Mouse (Mus musculus) T-helper 17 cell (primary cell): ENCODE measurements around the gene Usp49.

Experiments used
- in situ Hi-C, 2 experiments: fragments of 300-600 bp; cut with MboI, MseI; formaldehyde crosslinking; loops; 1 replicate in 1 of 2; 2 replicates in 1 of 2; pipeline ENCODE4 v1.15.1; 2025; ENCODE audit warnings: high pct_unique_total_duplicates in 2 of 2

Usp49 gene

GRCm38 (mm10) chr17:47689894-47690293 is 59.4 kb downstream of the Usp49 start:
- in situ Hi-C loops, result loop anchor here in 1 of 2 experiments (5.0 kb wide), 2 partner anchors 58 to 183 kb away; partner anchors contain the start of genes Ccnd3 and Usp49

GRCm38 (mm10) chr17:47691650-47692049 is 61.2 kb downstream of the Usp49 start:
- in situ Hi-C loops, result loop anchor here in 1 of 2 experiments (5.0 kb wide), 1 partner anchor 184 kb away; the partner anchor contains the start of gene Ccnd3

DNA sequence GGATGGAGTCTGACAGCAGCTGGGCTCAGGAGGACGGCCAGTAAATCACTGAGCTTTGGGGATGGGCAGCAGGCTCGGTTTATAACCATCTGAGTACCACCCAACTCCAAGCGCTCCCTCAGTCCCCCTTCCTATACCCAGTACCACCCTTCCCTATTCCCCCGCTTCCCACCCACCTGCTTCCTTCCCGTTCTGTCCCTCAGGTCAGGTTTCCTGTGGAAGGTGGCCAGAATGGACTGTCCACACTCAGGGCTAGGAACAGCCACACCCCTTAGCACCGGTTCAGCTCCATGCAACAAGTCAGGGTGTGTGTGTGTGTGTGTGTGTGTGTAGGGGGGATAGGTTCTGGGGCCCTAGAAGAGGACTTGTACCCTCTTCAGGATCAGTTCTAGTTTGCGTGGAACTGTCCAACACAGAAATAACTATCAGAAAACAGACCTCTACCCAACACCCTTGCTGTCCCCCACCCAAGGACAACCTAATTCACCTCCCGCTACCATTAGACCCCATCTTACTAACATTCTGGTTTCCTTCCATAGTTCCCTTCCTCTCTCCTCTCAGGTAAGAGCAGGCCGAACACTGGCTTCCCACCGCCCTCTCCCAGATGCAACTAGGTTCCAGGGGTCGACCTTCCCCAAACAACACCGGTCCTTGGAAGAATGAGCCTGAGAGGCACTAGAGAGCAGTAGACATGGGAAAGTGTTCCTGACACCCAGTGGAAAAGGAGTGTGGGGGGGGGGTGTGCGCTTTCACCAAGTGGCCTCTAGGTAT is 63.4 kb downstream of the Usp49 start:
- in situ Hi-C loops, result loop anchor here in 1 of 2 experiments (5.0 kb wide), 1 partner anchor 187 kb away; the partner anchor contains the start of gene Ccnd3

DNA sequence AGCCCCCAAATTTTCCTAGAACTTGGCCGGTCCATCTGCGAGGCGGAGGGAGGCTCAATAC is 63.8 kb downstream of the Usp49 start, which contains the start of gene Gm21981:
Gene Gm21981 (minus strand): TSS at position 14 of the 61 bp plus-strand sequence.
- in situ Hi-C loops, result loop anchor here in 1 of 2 experiments (5.0 kb wide), 1 partner anchor 187 kb away; the partner anchor contains the start of gene Ccnd3

DNA sequence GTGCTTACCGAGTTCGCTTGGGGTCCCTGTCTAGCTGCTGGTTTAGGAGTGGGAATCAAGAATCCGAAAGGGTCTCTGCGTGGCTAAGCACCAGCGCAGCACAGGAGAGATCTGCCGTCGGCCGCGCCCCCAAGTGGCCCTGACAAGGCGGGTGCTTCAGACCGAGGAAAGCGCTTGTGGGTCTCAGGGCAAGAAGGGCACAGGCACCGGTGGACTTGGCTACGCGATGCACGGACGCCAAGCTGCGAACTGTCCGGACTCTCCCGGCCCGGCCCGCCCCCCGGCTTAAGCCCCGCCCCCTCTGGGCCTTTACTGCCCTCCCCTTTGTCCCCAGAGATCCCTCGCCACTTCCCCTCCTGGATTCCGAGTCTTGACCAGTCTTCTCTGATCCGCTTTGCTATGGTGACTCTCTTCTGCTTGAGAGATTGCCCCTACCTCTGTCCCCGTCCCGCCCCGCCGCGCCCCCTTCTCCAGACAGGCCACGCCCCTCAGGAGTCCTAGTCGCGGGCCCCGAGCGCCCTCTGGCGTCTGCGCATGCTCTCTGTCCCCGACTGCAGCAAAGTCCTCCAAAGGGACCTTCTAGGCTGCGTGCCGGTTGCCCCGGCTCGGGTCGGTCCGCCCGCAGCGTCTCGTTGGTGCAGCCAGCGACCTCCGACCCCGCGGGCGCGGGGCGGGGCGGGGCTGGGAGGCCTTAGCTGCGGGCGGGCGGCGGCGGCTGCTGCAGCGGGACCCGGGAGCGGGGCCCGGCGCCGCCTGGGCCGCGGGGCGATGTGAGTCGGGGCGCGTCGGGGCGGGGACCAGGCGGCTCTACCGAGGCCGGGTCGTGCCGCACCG is 64.2 kb downstream of the Usp49 start, which contains the start of gene Prickle4:
Gene Prickle4 (minus strand): TSS at position 234 of the 834 bp plus-strand sequence.
- in situ Hi-C loops, result loop anchor here in 1 of 2 experiments (5.0 kb wide), 1 partner anchor 187 kb away; the partner anchor contains the start of gene Ccnd3

- in situ Hi-C loops, result no loop called here
These were observed 64.8 kb downstream of the Usp49 start for GRCm38 (mm10) chr17:47695337-47695710.

DNA sequence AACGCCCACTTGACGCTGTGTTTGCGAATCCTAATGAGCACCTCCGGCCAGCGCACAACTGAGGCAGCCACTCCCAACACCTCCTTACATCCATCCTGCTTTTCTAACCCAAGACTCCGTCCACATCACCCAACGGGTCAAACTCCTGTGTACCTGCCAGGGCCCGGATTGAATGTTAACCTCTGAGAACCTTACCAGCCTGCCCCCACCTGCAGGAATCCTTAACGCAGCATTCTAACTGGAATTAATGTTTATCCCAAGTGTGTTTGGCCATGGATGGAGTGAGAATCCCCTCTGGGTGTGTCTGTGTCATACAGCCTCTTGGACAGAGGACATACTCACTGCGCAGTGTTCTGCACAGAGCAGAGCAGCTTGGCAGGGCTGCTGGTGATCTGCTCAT is 67.7 kb downstream of the Usp49 start:
- in situ Hi-C loops, result no loop called here

GRCm38 (mm10) chr17:47699055-47699454 is 68.6 kb downstream of the Usp49 start:
- in situ Hi-C loops, result no loop called here

DNA sequence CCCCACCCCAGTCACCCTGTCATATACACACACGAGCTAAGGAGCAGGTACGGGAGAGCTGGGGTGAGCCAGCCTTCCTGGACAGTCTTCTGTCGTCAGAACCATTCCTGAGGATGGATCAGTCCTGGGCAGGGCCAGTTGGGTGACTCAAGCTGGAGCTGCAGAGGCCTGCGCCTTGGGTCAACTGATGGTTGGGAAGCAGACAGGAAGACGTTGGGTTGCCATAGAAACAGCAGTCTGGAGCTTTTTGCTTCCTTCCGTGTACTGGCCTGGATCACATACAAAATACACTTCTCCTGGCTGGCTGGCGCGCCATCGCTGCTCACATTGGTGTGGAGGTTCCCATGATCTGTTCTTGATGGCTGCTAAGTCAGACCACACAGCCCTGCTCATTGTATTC is 71.3 kb downstream of the Usp49 start:
- in situ Hi-C loops, result no loop called here

DNA sequence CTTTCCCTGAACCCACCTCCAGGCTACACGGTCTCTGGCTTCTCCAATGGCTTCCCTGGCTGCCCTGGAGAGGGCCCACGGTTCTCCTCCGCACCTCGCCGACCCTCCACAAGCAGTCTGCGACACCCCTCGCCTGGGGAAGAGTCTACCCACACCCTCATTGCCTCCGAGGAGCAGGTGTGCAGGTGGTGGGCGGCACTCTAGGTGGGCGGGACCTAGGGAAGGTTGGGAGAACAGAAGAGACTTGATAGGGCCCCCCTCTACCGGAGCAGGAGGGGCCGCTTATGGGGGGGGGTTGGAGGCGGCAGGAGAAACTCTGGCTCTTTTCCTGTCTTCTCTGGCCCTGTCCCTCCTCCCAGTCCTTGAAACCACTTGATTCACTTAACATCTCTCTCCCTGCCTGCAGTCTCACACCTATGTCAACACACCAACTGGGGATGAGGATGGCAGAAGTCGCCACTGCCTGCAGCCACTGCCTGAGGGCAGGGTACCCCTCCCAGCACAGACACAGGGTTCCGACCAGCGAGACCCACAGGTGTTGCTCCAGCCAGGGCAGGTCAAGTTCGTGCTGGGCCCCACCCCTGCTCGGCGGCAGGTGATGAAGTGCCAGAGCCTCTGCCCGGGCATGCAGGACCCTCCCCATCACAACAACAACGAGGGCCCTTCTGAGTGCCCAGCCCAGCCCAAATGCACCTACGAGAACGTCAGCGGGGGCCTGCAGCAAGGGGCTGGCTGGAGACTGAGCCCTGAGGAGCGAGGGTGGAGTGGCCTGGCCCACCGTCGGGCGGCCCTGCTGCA is 72.3 kb downstream of the Usp49 start:
- in situ Hi-C loops, result no loop called here

GRCm38 (mm10) chr17:47703556-47703955 is 73.1 kb downstream of the Usp49 start:
- in situ Hi-C loops, result no loop called here

DNA sequence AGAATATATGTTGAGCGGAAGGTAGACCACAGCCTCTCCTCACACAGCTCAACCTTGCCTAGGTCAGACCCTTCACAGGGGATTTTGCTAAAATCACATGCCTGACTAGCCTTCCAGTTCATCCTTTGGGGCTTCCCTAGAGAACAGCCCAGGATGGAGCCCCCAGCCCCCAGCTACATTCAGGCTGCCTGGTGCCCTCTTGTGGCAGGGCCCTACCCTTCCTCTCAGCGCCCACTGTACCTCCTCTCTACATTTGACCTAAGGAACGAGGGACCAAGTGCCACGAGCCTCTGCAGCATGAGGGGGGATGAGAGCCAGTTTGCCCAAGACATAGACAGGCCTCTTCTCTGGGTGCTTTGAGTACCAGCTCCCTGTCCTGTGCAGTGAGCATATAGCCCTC is 74.2 kb downstream of the Usp49 start:
- in situ Hi-C loops, result no loop called here

- in situ Hi-C loops, result no loop called here
These were observed 75.7 kb downstream of the Usp49 start for GRCm38 (mm10) chr17:47706196-47706595.

- in situ Hi-C loops, result no loop called here
These were observed 77.5 kb downstream of the Usp49 start for GRCm38 (mm10) chr17:47707961-47708360.

GRCm38 (mm10) chr17:47708972-47709371 is 78.5 kb downstream of the Usp49 start:
- in situ Hi-C loops, result no loop called here

DNA sequence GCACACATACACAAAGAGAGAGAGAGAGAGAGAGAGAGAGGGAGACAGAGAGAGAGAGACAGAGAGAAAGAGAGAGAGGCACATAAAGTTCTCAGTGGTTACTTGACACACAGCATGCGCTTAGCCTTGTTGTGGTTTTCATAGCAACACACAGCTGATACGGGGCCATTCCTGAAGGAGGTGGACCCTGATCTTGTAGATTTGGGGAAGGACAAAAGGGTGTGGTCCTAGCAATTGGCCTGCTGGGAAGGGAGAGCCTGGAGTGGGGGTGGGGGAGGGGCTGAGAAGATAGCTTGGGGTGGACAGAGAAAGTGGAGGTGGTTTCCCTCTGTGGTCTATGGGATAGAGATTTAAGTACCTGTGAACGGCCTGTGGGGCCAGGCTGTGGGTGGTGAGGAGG is 79.5 kb downstream of the Usp49 start:
- in situ Hi-C loops, result no loop called here

DNA sequence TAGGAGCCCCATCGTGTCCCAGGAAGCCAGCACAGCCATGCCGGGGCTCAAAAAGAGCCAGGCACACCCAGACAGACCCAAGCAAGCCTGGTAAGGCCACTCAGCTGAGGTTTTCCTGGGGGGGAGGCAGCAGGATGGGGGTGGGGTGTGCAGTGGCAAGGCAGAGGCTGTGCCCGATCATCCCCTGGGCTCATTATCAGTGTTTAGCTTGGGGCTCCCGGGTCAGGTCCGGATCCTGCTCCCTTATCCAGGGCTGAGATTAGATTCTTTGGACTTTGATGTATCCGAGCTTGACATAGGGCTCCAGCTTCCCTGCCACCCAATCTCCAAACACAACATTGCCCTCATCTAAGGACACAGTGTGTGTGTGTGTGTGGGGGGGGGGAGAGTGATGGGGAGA is 81.4 kb downstream of the Usp49 start:
- in situ Hi-C loops, result no loop called here

DNA sequence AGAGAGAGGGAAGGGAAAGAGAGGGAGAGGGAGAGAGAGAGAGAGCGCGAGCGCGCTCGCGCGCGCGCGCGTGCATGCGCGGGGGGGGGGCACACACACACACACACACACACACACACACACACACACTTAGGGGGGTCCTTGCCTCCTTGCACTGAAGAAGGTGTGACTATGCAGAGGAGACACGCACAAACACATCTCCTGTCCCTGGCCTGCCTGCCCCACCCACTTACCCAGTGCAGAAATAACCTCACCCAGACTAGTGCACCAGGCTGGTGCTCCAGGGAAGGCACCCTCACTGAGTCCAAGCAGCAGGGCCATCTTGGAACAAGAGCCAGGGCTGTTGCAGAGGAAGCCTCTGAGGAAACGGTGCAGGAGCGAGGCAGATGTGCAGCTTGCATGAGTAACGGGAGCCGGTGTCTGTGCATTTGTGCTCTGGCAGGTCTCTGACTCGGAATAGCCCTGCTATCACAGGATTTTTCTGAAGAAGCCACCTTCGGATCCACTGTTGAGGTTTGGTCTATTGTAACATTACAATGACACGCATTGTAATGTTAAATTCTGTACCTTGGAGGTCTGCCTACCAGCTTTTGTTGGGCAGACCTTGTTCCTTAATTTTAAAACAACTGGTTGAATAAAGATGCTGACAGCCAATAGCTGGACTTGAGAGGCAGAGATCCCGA is 82.5 kb downstream of the Usp49 start:
- in situ Hi-C loops, result no loop called here

- in situ Hi-C loops, result no loop called here
These were observed 84.5 kb downstream of the Usp49 start for GRCm38 (mm10) chr17:47715037-47715436.

DNA sequence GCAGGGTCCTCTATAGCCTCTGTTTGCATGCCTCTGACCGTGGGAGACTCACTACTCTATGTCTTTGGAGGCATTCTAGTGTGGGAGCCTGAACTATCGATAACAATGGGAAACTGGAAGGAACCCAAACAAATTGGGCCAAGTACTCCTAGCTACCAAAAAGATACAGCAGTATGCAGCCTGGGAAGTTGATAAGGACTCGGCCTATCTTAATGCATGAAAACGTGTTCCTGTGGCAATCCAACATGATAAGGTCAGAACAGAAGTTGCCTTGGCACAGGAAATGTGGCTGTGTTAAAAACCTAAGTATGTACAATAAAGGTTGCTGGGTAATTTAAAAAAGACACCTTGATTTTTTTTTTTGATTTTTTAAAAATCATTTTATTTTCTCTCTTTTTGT is 90.7 kb downstream of the Usp49 start:
- in situ Hi-C loops, result no loop called here

DNA sequence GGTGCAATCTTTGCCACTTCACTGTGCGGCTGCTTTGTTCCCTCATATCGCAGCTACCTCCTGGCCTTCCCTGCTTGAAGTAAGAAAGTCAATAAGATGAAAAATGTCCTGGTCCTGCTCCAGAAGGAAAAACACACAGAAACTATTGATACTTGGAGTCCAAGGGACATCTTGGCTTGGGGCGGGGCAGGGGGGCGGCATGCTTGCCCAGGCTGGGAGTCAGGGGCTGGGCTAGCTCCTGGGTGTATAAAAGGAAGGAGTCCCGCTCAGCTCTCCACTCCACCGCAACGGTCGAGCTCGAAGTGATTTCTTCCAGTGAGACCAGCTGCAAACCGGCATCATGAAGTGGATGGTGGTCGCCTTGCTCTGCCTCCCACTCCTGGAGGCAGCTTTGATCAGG is 96.1 kb downstream of the Usp49 start, which contains the start of gene Pgc:
Gene Pgc (plus strand): TSS at position 277 of the 400 bp plus-strand sequence.
- in situ Hi-C loops, result no loop called here
